Mouse (Mus musculus) gastrocnemius, postnatal 36 days (tissue): Measurements from ENCODE around the gene Plxdc2. TPM values are rescaled to one million over a fixed set of nuclear protein-coding genes. Genes with fewer than 3 reads are reported as not detected.

Experiments
- DNase-seq, 2 experiments: peaks; one replicate each; pipeline ENCODE4 v3.0.0; 2022
- intact Hi-C: fragments of 180-260 bp; cut with DNase I; formaldehyde crosslinking; loops from one replicate; pipeline ENCODE4 v1.15.1; 2025
- total RNA-seq, 2 experiments: library from RNA; stranded (reverse); gene quantifications; 2 replicates each; pipeline ENCODE4 v1.2.3; 2021

Gene Plxdc2
- total RNA-seq, 2 experiments from 2014 or later = 12.5 to 13.3 TPM

DNA sequence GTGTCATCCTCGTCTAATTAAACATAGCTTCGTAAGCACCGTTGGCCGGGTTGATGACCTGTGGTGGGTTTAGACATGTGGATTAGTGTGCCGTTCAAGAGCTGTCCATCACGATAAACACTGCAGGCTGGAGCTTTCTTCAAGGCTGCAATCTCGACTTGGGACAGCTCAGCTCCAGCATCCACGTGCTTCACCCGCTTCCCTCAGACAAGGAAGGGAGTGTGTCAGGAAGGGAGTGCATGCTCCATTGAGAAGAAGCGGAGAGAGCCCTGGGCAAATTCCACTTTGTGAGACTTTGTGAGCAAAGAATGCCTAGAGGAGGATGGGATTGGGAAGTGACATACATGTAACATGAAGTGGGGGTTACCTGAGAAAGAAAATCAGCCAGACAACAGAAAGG, 42.8 kb downstream of the Plxdc2 start:
- intact Hi-C loops = no loop called here
- DNase-seq = no peak

- DNase-seq = no peak
- intact Hi-C loops = no loop called here
Measured at GRCm38 (mm10) chr2:16406508-16406907, 50.4 kb downstream of the Plxdc2 start.

DNA sequence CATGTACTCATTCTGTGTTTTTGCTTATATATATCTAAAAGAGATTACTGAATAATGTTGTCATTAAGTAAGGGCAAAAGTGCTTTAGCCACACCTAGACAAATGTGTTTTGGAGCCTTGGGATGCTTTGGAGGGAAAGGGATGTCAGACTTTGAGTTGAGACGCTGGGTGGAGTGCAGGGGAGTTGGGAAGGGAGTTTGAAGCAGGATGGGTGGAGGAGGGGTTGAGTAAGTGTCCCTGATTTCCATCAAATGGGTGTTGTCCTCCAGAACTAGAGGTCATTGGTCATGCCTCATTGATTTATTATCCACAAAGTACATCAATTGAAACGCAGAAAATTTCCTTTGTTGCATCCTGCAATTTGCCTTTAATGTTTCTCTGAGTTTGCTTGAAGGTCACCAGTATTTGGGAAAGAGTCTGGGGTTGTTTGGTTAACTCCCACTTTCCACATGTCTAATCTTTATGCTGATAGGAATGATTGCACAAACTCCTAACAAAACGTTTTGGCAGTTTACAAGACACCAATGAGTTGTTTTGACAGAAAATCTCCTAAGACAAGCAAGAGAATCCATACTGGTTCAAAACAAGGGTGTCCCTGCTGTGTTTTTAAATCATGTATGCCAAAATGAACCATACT, 58.4 kb downstream of the Plxdc2 start:
- no peak for DNase-seq
- intact Hi-C loops = no loop called here

GRCm38 (mm10) chr2:16439030-16439429, 82.9 kb downstream of the Plxdc2 start:
- no peak for DNase-seq
- intact Hi-C loops = no loop called here

DNA sequence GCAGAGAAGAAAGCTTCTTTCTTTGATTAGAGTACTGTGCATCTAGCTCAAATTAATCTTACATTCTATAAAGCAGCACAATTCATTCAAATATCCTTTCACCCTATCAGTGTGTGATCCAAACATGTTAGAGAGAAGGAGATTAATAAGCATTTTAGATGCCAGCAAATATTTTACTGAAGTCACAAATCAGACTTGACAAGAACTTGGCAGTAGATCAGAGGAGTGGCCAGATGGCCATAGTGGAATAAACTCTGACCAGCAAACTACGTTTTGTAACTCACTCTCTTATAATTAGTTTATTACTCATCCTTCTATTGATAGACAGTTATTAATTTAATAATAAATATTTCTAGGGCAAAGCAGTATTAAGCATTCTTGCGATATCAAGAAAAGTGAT, 86.5 kb downstream of the Plxdc2 start:
- DNase-seq = no peak
- intact Hi-C loops = no loop called here

DNA sequence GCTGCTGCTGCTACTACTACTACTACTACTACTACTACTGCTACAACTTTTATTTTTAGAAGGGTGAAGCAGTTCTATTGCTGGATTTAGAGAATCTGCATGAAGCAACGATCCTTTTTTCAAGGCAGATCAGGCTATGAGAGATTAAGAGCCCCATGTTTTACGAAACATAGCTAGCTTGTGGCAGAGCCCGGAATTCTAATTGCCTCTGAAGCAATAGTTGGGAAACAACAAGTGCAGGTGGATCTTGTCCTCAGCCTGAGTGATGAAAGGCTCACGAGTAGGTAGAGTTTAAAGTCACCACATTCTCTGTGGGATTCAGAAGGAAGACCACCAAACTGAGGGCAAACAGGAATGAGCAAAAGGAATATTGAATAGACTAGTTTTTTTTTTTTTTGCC, 91.8 kb downstream of the Plxdc2 start:
- DNase-seq = no peak
- intact Hi-C loops = no loop called here

GRCm38 (mm10) chr2:16450838-16451665, 94.9 kb downstream of the Plxdc2 start:
- peak; percentile 34 to 66 for DNase-seq
- intact Hi-C loops = no loop called here

- no peak for DNase-seq
- intact Hi-C loops = no loop called here
Measured at GRCm38 (mm10) chr2:16451666-16452009, 95.5 kb downstream of the Plxdc2 start.

GRCm38 (mm10) chr2:16452080-16452479, 96.0 kb downstream of the Plxdc2 start:
- intact Hi-C loops = no loop called here
- no peak for DNase-seq

- intact Hi-C loops = no loop called here
- DNase-seq = no peak
Measured at GRCm38 (mm10) chr2:16456264-16456780, 100.2 kb downstream of the Plxdc2 start.

DNA sequence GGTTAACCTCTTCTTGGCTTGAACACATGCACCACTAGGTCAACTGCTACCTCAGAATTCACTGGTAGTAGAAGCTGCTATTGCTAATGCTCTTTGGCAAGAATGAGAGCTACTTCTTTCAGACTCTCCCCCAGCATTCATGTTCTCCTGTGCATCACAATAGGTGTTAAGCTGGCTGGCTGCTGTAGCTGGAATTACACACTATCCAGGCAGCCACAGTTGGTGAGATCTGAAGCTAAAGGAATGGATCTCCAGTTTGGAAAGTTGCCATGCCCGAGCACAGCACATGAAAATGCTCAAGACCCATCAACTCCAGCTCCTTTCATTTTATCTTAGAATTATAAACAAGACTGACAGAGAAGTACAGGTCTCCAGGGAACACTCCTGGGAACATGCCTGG, 103.4 kb downstream of the Plxdc2 start:
- no peak for DNase-seq
- intact Hi-C loops = no loop called here

DNA sequence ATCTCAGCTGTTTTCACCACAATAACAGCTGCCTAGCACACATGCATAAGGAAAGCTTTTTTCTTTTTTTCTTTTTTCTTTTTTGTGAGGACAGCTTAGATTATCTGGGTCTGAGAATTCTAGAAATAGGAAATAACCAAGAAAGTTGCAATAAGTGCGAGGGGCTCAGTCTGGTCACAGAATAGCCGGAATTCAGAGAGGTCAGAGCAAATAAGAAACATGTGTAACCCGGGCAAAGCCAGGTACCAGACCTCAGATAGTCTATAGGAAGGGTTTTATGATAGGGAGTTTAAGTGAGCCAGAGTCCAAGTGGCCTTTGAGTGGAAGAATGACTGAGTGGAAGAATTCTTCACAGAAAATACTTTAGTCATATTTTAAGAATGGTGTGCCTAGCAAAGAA, 114.0 kb downstream of the Plxdc2 start:
- intact Hi-C loops = no loop called here
- no peak for DNase-seq

DNA sequence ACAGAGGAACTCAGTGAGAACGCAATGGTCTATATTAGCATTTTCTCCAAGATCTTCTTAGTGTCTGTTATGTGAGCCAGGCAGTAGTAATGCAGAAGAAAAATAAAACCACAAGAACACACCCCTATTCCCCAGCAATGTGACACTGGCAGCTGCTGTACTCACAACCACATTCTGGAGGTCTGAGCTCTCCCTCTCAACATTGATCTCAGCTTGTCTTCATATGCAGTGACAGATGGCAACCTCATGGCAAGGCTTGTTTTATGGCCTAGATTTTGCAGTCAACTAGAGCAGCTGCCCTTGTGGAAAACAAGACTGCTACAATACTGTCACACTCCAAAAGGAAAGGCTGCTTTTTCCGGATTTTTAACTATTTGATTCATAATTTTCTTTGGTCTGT, 127.8 kb downstream of the Plxdc2 start:
- intact Hi-C loops = no loop called here
- no peak for DNase-seq

GRCm38 (mm10) chr2:16485970-16486369, 129.9 kb downstream of the Plxdc2 start:
- intact Hi-C loops = no loop called here

GRCm38 (mm10) chr2:16491242-16491641, 135.1 kb downstream of the Plxdc2 start:
- DNase-seq = no peak
- intact Hi-C loops = no loop called here

More at GRCm38 (mm10) chr2:16485970-16486369, 129.9 kb downstream of the Plxdc2 start:
- DNase-seq = no peak

DNA sequence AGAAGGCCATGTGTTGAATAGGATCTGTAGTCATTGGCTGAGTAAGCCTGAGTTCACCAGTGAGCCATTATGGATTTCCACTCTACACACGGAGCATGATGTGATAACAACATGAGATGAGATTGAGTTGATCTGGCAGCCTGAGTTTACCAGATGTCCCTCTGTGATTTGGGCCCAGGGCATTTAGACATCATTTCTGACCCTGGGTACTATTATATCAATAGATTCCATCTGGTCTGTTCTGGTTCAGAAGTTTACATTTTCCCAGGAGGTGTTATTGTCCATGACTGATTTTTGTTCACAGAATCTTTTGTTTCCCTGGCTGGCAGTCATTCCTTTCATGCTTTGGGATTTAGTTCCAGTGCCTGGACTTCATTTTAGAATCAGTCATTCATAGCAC, 146.7 kb downstream of the Plxdc2 start:
- intact Hi-C loops = no loop called here
- DNase-seq = no peak

DNA sequence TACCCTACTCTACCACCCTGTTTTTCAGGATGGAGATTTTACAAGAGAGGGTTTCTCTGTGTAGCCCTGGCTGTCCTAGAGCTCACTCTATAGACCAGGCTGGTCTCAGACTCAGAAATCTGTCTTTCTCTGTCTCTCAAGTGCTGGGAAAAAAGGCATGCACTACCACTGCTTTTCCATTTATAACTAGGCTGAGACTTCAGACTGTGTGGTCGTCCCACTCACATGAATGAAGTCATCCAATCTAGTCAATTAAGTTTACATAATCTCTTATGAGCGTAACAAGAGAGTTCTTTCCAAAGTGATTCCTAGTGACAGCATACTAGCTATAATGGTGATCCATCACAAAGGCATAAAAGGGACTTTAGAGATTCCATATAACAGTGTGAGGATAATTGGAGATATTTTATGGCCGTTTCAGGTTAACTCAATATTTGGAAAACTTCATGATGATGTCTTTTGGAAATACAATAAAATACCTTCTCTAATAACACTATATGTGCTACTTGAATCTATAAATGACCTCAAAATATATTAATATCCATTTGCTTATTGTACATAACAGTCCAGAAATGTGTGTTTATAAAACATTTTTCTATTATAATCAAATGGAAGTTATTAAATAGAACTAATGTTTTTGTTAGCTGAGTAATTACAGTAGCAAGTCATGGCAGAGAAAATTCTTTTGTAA, 151.6 kb downstream of the Plxdc2 start:
- DNase-seq = no peak
- intact Hi-C loops = no loop called here

- intact Hi-C loops = no loop called here
Measured at GRCm38 (mm10) chr2:16518148-16518547, 162.0 kb downstream of the Plxdc2 start.

GRCm38 (mm10) chr2:16523427-16523826, 167.3 kb downstream of the Plxdc2 start:
- intact Hi-C loops = no loop called here
- no peak for DNase-seq

More at GRCm38 (mm10) chr2:16518148-16518547, 162.0 kb downstream of the Plxdc2 start:
- no peak for DNase-seq

DNA sequence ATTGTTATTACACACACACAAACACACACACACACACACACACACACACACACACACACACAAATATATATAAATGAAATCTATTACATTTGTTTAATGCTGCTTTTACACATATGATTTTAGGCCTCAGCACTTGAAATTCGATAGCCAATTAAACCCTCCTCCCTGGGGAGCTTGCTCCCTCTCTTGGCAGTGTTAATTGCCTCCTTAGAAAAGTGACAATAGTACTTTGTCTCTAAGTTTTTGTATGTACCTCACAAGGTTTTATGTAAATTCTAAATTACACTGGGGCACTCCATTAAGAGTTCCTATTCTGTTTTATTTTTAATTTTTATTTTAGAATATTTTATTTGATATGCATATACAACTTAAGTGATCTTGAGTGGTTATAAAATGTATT, 176.1 kb downstream of the Plxdc2 start:
- intact Hi-C loops = no loop called here
- DNase-seq = no peak

GRCm38 (mm10) chr2:16534566-16534965, 178.5 kb downstream of the Plxdc2 start:
- intact Hi-C loops = no loop called here
- no peak for DNase-seq
